Mouse (Mus musculus) kidney, postnatal 14 days (tissue): ENCODE data around the gene Lgals2.
"Not testable (repeated sequence)": the region's sequence is repeated elsewhere in the genome, so short reads cannot be mapped to it uniquely, and the experiment has no call there.

Experiments used
- DNase-seq: peaks from one replicate; pipeline ENCODE4 v3.0.0; 2022; ENCODE audit warnings: mixed read lengths

The Lgals2 gene

DNA sequence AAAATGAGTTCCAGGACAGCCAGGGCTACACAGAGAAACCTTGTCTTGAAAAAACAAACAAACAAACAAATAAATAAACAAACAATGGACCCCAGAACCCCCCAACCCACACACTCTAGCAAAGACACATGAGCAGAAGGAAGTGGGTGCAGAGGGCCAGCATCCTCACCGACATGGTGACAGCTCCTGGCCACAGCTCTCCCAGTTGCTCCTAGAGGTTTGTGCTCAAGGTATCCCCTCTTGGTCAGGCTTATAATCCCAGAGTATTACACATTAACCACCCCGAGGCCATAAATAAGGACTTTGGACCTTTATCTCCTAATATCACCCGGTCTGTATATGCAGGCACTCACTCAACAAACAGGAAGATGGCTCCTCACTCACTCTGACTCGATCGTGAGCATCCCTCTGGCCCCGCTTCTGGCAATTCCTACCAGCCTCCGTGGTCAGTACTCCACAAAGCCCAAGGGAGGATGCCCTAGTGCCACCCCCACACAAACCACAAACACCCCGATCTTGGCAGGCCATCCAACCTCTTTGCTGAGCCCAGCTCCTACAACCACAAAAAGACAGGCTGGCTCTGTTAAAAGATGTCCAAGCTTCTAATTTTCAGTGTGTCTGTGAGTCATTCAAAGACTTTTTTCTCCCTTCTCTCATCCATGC, at the start of gene Lgals2:
TSS of gene Lgals2 (minus strand) at position 227 of the 663 bp plus-strand sequence.
- DNase-seq = no peak

DNA sequence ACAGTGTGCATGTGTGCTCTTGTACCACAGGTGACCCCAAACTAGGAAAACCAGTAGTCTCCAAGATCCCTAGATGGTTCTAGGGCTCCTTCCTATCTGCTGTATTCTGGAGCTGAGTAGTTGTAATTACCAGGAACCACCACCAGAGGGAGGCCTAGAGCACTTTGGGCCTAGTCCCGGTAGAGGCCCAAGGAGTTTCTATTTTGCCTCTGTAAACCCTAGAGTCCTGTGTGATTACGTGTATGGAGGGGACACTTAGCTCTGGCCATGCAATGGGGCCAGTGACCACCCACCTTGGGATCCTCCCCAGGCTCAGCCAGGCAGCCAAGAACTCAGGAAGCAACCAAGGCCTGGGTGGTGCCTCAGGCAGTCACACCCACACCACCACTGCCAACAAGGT, 47.9 kb upstream of the Lgals2 start:
- peak; percentile 86 for DNase-seq

DNA sequence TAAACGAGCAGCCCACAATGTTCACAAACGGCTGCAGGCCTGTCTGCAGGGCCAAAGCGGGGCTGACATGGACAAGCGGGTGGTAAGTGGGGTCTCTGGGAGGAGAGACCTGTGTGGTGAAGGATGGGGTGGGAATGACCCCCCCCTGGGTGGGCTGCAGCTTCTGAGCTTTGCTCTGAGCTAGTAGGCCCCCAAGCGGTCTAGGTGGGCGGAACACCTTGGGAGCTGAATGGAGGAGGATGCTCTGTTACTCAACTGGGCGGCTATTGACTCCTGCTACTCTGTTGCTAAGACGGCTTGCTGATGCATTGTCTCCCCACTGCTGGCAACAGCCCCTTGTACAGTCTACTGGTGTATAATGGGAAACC, 46.1 kb upstream of the Lgals2 start:
- no peak for DNase-seq

DNA sequence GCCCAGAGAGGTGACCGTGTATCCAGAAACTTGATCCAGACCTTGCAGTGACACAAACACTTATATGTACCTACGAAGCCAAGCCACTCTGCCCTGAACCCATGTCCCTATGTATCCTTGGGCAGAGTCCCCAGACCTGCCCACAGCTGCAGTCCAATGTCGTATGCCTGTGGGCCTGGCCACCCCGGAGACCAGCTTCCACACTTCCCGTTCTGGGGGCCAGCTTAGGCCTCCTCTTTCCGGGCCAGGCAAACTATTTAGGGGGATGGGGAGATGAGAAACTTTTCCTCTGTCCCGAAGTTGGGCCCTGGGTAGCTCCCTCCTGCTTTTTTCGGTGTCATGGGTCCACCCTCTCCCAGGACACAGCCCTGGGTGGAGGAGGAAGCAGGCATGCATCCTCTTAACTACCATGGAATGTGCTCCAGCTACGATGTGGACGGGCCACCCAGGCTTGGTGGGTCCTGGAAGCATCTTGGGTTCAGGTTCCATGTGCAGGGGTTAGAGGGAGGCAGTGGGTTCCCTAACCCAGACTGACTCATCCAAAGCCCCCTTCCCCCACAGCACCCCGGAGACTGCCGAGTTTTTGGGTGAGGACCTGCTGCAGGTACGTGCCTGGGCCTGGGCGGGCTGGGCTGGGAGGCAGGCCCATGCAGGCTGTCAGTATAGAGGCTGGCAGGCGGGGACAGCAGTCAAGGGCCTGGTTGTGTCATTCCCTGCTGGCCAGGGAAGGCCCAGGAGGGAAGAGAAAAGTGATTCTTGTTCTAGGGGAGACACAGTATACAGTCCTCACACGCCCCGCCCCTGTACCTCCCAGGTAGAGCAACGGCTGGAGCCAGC, 45.5 kb upstream of the Lgals2 start:
- no peak for DNase-seq

DNA sequence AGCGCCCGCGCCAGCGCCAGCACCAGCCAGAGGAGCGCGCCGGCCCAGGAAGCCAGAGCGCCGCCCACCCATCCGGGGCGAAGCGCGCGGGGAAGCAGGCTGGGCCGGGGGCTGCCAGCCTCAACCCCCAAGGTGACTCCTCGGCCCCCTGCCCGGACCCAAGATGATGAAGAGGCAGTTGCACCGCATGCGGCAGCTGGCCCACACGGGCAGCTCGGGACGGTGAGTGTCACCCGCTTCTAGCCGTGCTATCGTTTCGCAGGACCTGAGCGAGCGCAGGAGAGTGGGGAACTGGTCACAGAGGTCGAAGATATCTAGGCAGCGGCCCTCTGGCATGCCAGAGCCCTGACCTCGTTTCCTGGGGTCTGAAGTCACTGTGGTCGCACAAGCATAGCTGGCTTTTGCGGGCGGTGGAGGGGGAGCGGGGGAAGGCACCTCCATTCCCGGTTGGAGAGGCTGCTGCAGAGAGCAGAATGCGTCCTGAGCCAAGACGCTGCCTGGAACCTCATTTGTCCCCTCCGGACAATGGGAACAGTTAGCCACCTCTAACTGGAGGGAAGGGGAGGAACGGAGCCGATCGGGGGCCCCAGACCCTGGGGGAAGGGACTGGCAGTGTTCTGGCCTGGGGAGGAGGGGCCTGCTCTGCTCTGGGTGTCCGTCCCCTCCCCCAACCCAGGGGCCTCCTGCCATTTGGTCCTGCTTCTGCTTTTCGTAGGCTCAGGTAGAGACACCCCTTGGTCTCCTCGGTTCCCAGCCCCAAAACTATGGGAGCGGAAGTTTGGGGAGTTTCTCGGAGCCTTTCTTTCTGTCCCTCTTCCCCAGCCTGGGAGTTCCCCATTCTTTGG, 44.6 kb upstream of the Lgals2 start, which contains the start of gene Sh3bp1:
TSS of gene Sh3bp1 (plus strand) at position 29 of the 845 bp plus-strand sequence.
- peak; percentile 83 for DNase-seq

DNA sequence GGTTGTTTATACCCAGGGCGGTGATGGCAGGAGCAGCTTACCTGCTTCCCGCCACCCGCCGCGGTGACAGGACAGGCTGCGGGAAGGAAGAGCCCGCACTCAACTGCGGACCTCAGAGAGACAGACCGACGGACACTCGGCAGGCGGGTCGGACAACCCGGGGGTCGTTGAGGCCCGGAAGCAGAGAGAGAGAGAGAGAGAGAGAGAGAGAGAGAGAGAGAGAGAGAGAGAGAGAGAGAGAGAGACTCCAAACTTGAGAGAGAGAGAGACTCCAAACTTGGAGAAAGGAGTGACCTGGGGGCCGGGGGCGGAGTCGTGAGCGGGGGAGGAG, 44.0 kb upstream of the Lgals2 start, which contains the start of gene Gm49510:
TSS of gene Gm49510 (plus strand) at position 259 of the 331 bp plus-strand sequence.
- no peak for DNase-seq

DNA sequence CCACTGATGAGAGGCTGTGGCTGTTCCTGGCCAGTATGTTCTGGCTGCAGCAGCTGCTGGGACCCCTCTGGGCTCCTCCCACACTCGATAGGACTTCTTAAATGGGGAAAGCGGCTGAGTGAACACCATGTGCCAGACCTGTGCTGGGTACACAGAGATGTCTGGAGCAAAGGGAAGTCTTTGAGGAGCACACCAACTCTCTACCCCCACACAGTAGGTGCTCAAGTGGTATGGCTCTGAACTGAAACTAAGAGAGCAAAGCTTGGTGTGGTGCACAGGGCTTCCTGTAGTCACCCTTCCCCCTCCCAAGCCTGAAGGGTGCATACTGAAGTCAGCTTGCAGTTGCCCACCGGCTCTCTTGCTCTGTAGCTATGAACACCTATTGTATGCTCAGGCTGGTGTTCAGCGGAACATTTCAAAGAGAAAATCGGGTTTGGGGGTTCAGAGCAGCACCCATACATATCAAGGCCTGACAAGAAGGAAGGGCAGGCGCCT, 43.2 kb upstream of the Lgals2 start:
- DNase-seq = no peak

DNA sequence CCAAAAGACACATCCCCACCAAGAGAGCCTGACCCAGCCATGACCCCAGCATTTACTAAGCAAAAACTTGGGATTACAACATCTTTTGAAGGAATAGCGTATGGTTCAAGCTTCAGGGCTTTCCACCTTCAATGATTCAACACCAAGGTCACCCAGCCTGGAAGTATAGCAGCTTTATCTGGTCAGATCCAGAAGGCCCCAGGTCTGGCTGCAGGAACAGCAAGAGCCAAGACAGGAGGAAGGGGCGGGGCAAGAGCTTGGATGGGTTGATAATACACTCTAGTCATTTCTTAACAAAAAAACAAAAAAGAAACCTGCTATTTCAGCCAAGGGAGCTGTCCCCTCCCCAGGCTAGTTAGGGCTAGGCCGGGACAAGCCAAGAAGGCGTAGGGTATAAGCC, 42.2 kb upstream of the Lgals2 start:
- no peak for DNase-seq

DNA sequence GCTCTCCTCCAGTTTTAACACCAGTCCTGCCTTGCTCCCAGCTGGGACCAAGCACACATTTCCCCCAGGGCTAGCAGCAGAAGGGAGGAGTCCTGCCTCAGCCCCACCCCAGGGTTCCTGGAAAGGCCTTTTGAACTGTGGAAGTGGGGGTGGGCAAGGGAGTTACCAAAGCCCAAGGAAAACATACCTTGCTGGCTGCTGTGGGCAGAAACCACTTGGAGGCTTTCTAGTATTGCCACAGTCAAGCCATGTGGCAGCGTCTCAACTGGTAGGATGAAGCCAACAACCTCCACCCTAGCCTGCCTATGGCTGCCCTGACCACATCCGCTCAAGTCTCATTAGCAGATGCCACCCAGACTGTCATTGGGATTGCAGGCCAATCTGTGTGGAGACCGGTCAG, 40.8 kb upstream of the Lgals2 start:
- DNase-seq = no peak

DNA sequence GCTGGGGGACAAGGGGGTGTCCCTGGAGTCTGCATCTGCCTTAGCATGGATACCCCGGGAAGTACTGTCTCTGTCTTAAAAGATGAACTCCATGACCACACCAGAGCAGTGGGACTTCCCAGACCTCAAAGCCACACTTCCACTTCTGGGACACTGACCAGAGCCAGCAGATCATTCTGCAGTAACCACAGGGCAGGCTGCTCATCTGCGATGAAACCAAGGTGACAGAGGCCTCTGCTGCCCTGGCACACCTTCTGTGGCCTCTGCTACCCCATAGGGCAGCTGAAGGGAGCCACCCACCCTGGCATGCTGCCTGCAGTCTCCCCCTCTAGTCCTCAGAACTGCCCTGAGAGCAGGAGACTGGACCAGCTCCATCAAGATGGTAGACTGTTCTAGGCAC, 40.4 kb upstream of the Lgals2 start:
- no peak for DNase-seq

DNA sequence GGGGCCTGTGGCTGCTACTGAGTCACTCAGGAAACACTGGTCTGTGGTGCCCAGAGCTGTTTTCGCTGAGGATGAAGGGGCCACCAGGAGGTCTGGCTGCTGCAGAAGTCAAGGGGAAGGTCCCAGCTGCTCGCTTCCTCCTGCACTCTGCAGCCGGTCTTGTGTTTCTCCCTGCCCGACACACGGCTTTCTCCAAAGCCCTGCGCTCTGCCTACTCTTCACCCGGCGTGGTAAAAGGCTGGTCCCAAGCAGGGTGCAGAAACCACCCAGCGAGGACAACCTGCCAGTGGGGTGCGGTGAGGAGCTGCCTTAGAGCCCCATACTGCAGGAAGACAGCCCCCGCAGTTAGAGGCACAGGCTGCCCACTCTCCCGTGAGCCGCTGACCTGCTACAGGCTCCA, 39.4 kb upstream of the Lgals2 start:
- DNase-seq = no peak

DNA sequence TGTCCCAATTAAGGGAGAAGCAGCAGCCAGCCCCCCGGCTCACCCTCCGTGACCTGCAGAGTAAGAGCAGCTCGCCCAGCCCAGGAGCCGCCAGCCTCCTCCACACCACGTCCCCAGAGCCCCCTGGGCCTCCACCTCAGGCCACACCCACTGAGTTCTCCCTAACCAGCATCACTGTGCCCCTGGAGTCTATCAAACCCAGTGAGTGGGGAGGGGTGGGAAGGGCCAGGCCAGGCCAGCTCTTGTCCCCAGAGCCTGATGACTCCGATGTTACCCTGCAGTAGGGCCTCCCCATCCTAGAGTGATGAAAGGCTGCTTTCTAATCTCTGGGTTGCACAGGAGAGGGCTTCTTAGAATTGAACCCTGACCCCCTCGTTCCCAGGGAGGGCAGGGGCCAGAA, 37.1 kb upstream of the Lgals2 start:
- no peak for DNase-seq

DNA sequence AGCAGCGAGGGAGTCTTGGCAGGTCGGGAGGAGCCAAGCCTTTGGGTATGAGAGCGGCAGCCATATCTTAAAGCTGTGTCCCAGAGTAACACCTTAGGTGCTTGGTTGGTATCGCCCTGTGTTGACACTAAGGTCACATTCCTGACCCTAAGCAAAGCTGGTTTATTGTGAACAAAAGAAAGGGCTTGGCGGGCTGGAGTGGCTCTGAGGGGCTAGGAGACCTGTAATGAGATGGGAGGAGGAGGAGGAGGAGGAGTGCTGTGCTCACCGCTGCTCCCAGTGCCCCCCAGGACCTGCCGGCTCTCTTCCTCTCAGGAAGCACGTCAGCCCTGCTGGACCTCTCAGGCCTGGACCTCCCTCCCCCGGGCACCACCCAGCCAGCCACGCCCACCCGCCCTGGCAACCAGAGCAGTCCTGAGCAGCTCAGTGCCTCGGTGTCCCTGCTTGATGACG, 34.1 kb upstream of the Lgals2 start:
- DNase-seq = no peak

DNA sequence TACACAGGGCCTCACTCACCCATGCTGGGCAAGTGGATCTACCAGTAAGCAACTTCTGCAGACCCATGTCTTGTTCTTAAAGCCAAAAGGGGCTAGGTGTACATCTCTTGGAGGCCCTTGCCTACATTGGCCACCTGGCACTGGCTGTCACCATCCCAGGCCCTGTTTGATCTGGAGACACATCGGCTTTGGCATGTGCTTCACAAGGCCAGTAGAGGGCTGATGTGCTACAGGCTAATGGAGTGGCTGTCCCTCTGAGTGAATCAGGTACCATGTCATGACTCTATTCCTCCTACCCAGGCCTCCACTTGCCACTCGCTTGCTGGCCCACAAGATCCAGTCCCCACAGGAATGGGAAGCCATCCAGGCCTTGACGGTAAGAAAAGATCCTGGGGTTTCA, 26.5 kb upstream of the Lgals2 start:
- no peak for DNase-seq

DNA sequence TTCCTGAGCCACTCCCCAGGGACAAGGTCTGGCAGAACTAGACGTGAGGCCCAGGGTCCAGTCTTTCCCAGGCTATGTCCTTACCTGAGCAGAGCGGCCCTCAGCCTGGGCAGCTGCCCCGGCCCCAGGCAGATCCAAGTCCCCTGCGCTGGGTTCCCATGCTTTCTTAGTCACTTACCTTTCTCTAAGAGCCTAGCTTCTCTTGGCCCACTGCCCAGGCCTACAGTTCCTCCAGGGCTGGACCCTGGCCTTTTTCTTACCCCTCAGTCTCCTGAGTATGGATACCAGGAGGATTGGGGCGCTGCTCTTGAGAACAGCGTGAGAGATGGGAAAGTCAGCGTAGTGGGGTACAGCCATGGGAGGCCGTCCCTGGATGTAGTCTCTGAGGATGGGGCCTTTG, 25.1 kb upstream of the Lgals2 start:
- DNase-seq = peak; percentile 77

DNA sequence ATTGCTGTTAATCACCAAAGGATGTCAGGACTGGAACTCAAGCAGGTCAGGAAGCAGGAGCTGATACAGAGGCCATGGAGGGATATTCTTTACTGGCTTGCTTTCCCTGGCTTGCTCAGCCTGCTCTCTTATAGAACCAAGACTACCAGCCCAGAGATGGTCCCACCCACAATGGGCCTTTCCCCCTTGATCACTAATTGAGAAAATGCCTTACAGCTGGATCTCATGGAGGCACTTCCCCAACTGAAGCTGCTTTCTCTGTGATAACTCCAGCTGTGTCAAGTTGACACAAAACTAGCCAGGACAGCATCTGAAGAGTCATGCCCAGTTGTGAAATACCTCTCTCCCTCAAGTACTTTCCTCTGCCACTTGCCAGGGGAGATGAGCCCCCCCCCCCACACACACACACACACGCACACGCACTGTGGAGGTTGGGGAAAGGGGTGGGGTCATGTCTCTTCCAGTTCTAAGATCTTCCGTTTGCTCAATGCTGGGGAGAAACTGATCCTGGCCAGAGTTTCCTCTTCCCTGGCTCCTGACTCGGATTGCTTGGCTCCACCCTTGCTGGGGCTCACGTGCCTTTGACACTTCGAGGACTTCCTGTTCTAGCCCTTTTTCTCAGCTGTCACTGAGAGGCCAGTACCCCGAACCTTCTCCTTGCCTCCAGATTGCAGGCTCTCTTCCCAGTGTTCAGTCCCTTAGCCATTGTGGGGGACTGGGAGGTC, 23.6 kb upstream of the Lgals2 start:
- DNase-seq = not testable (repeated sequence)

DNA sequence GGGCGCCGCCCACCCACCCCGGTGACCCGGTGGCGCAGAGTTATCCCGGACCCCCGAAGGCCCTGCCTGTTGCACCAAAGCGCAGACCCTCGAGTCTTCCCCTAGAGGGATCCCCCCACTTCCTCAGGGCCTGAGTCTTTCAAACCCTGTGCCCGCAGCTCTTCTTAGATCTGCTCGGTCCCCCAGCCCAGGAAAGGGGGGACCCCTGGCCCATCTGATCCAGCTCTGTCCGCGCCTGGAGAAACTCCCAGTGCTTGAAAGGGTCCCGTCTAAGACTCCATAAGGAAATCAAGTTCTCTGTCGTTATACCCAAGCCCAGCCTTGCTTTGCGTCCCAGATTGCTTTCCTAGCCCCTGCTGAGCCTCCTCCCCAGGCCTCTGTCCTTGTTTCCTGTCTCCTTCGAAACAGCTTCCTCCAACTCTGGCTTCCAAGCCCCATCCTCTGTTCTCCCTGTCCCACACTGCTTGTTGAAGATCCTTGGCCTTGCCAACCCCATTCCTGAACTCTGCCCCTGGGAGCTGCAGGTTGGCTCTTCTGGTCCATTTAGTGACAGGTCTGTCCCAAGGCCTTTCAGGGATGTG, 22.6 kb upstream of the Lgals2 start:
- DNase-seq = no peak

DNA sequence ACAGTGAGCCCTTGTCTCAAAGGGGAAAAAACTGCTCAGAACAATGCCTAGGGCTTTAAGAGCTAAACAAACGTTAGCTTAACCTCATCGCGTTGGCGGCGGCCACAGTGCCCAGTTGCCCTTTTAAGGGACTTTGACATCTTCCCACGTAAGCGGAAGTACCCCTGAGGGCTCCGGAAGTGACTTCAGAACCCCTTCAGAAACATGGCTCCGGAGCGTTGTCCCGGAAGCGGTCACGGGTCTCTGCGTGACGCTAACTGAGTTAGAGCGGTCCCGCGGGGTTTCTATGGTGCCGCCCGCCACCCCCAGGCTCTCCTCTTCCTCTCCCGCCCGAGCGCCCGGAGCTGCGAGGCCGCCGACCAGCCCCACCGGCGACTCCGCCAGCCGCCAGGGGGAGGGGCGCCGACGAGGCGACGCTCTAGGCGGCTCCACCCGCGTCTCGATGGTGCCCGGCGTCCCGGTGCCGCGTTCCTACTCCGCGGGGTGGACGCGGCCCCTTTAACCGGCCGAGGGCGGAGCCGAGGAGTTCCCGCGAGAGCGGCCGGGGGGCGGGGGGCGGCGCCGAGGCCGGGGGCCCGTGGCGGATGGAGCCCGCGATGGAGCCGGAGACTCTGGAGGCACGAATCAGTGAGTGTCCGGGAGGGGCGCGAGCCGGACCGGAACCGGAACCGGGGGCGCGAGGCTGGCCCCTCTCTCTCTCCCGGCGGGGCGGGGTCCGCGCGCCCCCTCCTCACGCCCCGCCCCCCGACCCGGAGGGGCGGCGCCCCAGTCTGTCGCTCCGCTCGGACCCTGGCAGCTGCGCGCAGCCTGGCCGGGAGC, 21.9 kb upstream of the Lgals2 start, which contains the start of gene Gga1:
TSS of gene Gga1 (plus strand) at position 200 of the 819 bp plus-strand sequence.
- peak; percentile 97 for DNase-seq

DNA sequence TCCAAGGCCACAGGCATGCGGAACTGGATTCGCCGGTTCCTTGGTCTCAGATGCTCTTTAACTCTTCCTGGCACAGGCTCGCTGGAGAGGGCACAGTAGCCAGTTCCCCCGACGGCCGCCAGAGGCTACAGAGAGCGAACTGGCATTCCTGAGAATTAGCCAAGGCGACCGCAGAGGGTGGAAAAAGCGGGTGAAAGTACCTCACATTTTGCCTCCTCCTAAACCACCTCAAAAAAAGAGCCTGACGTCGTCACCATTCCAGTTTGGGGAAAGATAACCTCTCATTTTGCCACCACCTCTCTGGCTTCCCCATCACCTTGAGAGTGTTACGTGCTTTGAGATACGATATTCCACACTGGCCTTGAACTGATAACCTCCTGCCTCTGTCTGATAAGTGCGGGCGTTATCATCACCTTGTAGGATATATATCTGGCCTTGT, 20.9 kb upstream of the Lgals2 start:
- peak; percentile 93 for DNase-seq

DNA sequence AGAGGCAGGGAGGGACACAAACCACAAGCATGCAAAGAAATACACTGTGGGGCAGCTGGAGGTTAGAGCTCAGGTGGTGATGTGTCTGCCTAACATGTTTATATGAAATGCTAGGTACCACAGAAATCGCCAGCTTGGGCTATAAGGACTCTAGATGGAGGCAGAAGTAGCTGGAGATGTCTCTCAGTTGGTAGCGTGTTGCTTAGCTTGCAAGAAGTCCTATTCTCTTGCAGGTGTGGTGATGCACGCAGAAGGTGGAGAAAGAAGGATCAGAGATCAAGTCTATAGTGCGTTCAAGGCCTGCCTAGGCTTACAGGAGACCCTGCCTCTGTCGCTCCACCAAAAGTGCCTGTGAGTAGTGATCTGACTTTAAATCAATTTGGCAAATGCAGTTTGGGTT, 20.2 kb upstream of the Lgals2 start:
- DNase-seq = no peak

DNA sequence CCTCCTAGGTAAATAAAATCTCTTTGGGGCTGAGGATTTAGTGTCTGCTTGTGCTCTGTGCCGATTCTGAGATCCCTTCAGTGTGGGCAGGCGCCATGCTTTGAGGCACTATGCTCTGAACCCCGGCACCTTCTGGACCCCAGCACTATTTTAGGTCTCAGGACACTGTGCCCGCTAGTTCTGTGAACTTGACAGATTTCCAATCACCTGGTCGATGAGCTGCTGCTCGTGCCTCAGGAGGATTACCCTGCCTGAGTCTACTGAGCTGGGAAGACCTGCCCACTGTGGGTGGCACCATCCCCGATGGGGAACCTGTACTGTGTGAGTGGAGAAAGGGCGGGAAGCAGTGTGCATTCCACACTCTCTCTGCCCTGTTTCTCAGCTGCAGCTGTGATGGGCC, 19.7 kb upstream of the Lgals2 start:
- no peak for DNase-seq
